Mouse (Mus musculus): ENCODE measurements around the gene Rad23b.
"Not testable (repeated sequence)": the region's sequence is repeated elsewhere in the genome, so short reads cannot be mapped to it uniquely, and the experiment has no call there.

The Rad23b gene

GRCm38 (mm10) chr4:55349452-55350218 is at the start of gene Rad23b:
Gene Rad23b, plus strand, starts transcription at chr4:55350043.
- DNase-seq, result peak; percentile 100

- DNase-seq, result no peak
Observed at GRCm38 (mm10) chr4:55304121-55304520, 45.7 kb upstream of the Rad23b start.

GRCm38 (mm10) chr4:55306636-55307035 is 43.2 kb upstream of the Rad23b start:
- DNase-seq, result no peak

GRCm38 (mm10) chr4:55316726-55317125 is 33.1 kb upstream of the Rad23b start:
- no peak for DNase-seq

GRCm38 (mm10) chr4:55318350-55318749 is 31.5 kb upstream of the Rad23b start:
- not testable (repeated sequence) for DNase-seq

- no peak for DNase-seq
Observed at GRCm38 (mm10) chr4:55325786-55326518, 23.9 kb upstream of the Rad23b start.

- DNase-seq, result no peak
Observed at GRCm38 (mm10) chr4:55327508-55327907, 22.3 kb upstream of the Rad23b start.

GRCm38 (mm10) chr4:55328471-55328870 is 21.4 kb upstream of the Rad23b start:
- DNase-seq, result no peak

GRCm38 (mm10) chr4:55328928-55329327 is 20.9 kb upstream of the Rad23b start:
- DNase-seq, result not testable (repeated sequence)

- no peak for DNase-seq
Observed at GRCm38 (mm10) chr4:55329621-55330346, 20.1 kb upstream of the Rad23b start.

- DNase-seq, result no peak
Observed at GRCm38 (mm10) chr4:55335030-55335770, 14.6 kb upstream of the Rad23b start.

- no peak for DNase-seq
Observed at GRCm38 (mm10) chr4:55338905-55339304, 10.9 kb upstream of the Rad23b start.

GRCm38 (mm10) chr4:55339388-55339787 is 10.5 kb upstream of the Rad23b start:
- no peak for DNase-seq

- no peak for DNase-seq
Observed at GRCm38 (mm10) chr4:55341797-55342196, 8.0 kb upstream of the Rad23b start.

GRCm38 (mm10) chr4:55342602-55343001 is 7.2 kb upstream of the Rad23b start:
- no peak for DNase-seq

GRCm38 (mm10) chr4:55343287-55343686 is 6.6 kb upstream of the Rad23b start:
- no peak for DNase-seq

GRCm38 (mm10) chr4:55348759-55349451 is 938 bp upstream of the Rad23b start:
- DNase-seq, result peak; percentile 40

- DNase-seq, result no peak
Observed at GRCm38 (mm10) chr4:55350219-55350931, 532 bp downstream of the Rad23b start.

- DNase-seq, result no peak
Observed at GRCm38 (mm10) chr4:55351037-55351436, 1.2 kb downstream of the Rad23b start.

- DNase-seq, result no peak
Observed at GRCm38 (mm10) chr4:55351860-55352259, 2.0 kb downstream of the Rad23b start.

GRCm38 (mm10) chr4:55354038-55354437 is 4.2 kb downstream of the Rad23b start:
- no peak for DNase-seq

Data from cerebellum, adult 9-11 months (tissue).